Mouse (Mus musculus) ES-E14 (cell line): ENCODE data around the gene Pex10. TPM values are rescaled to one million over a fixed set of nuclear protein-coding genes. Genes with fewer than 3 reads are reported as not detected.

Experiments
- DNase-seq: peaks from one replicate; pipeline ENCODE4 v3.0.0-alpha.2; 2013; ENCODE audit warnings: low read depth, low spot score
- H3K27ac ChIP-seq: 2 replicates; pipeline ENCODE4 v1.5.1; 2012; ENCODE audit warnings: low read depth, mild to moderate bottlenecking, low read length, moderate library complexity, mixed read lengths; ENCODE audit not compliant: poor library complexity, insufficient read depth, severe bottlenecking
- H3K36me3 ChIP-seq: 2 replicates; pipeline ENCODE4 v1.6.1; 2012; ENCODE audit warnings: mild to moderate bottlenecking, low read length, moderate library complexity, mixed read lengths; ENCODE audit not compliant: control insufficient read depth, poor library complexity, insufficient read depth, severe bottlenecking
- H3K4me1 ChIP-seq, 2 experiments: fragments of 150-350 bp in 1 of 2; sonication (generic) in 1 of 2; 2 replicates each; pipeline ENCODE4 v1.6.1; 2012; ENCODE audit warnings: low read length in 2 of 2, mild to moderate bottlenecking in 1 of 2, mixed read lengths in 1 of 2; ENCODE audit not compliant: control insufficient read depth in 2 of 2, insufficient read depth in 2 of 2, poor library complexity in 1 of 2
- H3K4me3 ChIP-seq, 2 experiments: fragments of 150-350 bp in 1 of 2; sonication (generic) in 1 of 2; 2 replicates each; pipeline ENCODE4 v1.5.1; 2012; ENCODE audit warnings: low read length in 2 of 2, low read depth in 1 of 2, mild to moderate bottlenecking in 1 of 2, mixed read lengths in 1 of 2; ENCODE audit not compliant: insufficient read depth in 1 of 2, poor library complexity in 1 of 2, severe bottlenecking in 1 of 2
- H3K9ac ChIP-seq: 2 replicates; pipeline ENCODE4 v1.6.1; 2012; ENCODE audit warnings: low read depth, mild to moderate bottlenecking, low read length, mixed read lengths; ENCODE audit not compliant: poor library complexity, insufficient read depth, severe bottlenecking
- H3K9me3 ChIP-seq: fragments of 150-350 bp; sonication (generic); 2 replicates; pipeline ENCODE4 v1.6.1; 2012; ENCODE audit warnings: low read depth, mild to moderate bottlenecking, low read length; ENCODE audit not compliant: control insufficient read depth, insufficient read depth
- CHD2 ChIP-seq: IDR thresholded peaks from 2 replicates; pipeline ENCODE4 v1.6.1; 2014; ENCODE audit warnings: mild to moderate bottlenecking, low read depth, low read length, inconsistent platforms
- HCFC1 ChIP-seq: IDR thresholded peaks from 2 replicates; pipeline ENCODE4 v1.6.1; 2012; ENCODE audit warnings: low read length, inconsistent platforms, borderline replicate concordance; ENCODE audit not compliant: insufficient read depth
- MAFK ChIP-seq: IDR thresholded peaks from 2 replicates; pipeline ENCODE4 v1.6.1; 2014; ENCODE audit warnings: mild to moderate bottlenecking, low read depth, low read length, inconsistent platforms; ENCODE audit not compliant: insufficient read depth
- ZC3H11A ChIP-seq: IDR thresholded peaks from 2 replicates; pipeline ENCODE4 v1.6.1; 2012; ENCODE audit warnings: low read depth, mild to moderate bottlenecking, inconsistent platforms, low read length, borderline replicate concordance
- ZNF384 ChIP-seq: IDR thresholded peaks from 2 replicates; pipeline ENCODE4 v1.6.1; 2012; ENCODE audit warnings: low read depth, low read length, inconsistent platforms
- in situ Hi-C, 2 experiments: fragments of 600-800 bp; cut with MboI; formaldehyde crosslinking; loops; one replicate each; pipeline ENCODE4 v1.15.1; 2025; ENCODE audit warnings: low sequenced_read_pairs in 2 of 2, inconsistent platforms in 1 of 2; ENCODE audit not compliant: unreplicated experiment in 2 of 2
- total RNA-seq: library from RNA; depleted of rRNA; stranded (reverse); fragments of 300-350 nt; gene quantifications from 2 replicates; pipeline ENCODE4 v1.2.3, GENCODE M21; 2012; rRNA removed

Gene Pex10
- total RNA-seq, 1 experiment, result 38.6 TPM

DNA sequence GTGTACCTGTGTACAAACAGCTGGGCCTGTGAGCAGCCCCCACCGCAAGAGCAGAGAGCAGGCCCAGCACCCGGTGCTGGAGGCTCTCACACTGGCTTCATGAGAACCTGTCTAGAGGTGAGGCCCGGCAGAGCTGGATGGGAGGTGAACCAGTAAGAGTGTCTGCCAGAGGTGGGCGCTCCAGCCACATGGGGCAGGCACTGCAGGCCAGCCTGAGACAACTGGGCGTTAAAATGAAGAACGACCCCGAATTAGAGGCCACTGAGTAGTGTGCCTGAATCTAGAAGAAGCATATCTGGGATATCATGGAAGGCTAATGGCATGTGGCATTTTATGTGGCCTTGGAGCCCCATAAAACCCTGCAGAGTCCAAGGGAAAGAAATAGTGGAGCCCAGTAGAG, 53.2 kb downstream of the Pex10 start:
- TF ChIP-seq ZC3H11A (no peak), HCFC1 (no peak), MAFK (no peak), CHD2 (no peak), ZNF384 (no peak)
- DNase-seq, result no peak
- in situ Hi-C loops, result no loop called here
- H3K9ac ChIP-seq, result no peak overlapping the region
- no peaks in the 10 kb centered on the region for H3K36me3 ChIP-seq
- peaks cover 6 to 28% of the 10 kb centered on the region in 2 experiments; a peak in 3 of 4 replicates for H3K4me1 ChIP-seq
- no peak overlapping the region for H3K4me3 ChIP-seq
- H3K9me3 ChIP-seq, result no peaks in the 10 kb centered on the region
- no peak overlapping the region for H3K27ac ChIP-seq

DNA sequence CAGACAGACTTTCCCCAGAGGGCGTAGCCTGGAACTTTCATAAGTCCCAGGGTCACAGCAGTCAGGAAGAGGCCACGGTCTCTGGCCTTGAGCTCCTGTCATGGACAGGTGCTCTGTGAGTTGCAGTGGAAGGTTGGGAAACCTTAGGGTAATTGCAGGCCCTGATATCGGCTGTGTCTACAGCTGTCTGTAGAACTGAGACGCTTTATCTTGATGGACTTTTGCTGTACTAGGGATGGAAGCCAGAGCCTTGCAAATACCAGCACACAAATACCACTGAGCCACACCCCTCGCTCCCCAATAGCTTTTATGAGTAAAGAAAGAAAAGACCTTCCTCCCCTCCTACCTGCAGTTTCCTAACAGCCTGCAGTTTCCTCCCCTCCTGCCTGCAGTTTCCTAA, 53.8 kb downstream of the Pex10 start:
- Histone ChIP-seq H3K9ac (no peak overlapping the region), H3K4me1 (peaks cover 6 to 30% of the 10 kb centered on the region in 2 experiments; a peak in 3 of 4 replicates), H3K9me3 (no peaks in the 10 kb centered on the region), H3K27ac (no peak overlapping the region), H3K36me3 (no peaks in the 10 kb centered on the region), H3K4me3 (no peak overlapping the region)
- in situ Hi-C loops, result no loop called here
- TF ChIP-seq ZC3H11A, result no peak
- TF ChIP-seq CHD2, result no peak
- TF ChIP-seq ZNF384, result no peak
- no peak for TF ChIP-seq MAFK
- TF ChIP-seq HCFC1, result no peak
- no peak for DNase-seq

DNA sequence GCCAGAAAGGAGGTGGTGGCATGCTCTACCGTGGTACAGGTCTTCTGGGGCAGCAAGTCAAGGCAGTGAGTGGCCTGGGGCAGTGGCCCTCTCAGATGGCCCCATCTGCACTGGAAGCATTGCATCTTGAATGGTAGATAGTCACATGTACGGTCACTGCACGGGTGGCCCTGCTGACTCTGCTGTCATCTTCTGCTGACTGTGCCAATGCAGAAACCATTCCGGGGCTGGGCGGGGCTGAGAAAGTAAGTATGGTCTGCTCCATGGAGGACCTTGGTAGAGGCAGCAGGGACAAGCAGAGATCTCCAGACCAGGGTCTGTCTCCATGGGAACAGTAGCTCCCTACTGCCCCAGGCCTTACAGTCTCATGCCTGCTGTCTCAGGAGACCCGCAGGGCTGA, 54.4 kb downstream of the Pex10 start:
- no peak for DNase-seq
- H3K36me3 ChIP-seq, result no peaks in the 10 kb centered on the region
- no peak overlapping the region for H3K4me3 ChIP-seq
- no peak overlapping the region for H3K9ac ChIP-seq
- H3K9me3 ChIP-seq, result no peaks in the 10 kb centered on the region
- TF ChIP-seq ZC3H11A (no peak), MAFK (no peak), HCFC1 (no peak)
- H3K4me1 ChIP-seq, result peaks cover 6 to 30% of the 10 kb centered on the region in 2 experiments; a peak in 3 of 4 replicates
- in situ Hi-C loops, result no loop called here
- no peak overlapping the region for H3K27ac ChIP-seq

Other genes starting within 250 kb of the Pex10 start
- 0.22 and 0.26 TPM in 2 replicates for gene Ttc34, start 229.6 kb upstream of the Pex10 start, total RNA-seq
- gene Mmel1, start 197.4 kb upstream of the Pex10 start, total RNA-seq, result 2.4 and 3.1 TPM in 2 replicates
- gene Fam213b, start 167.9 kb upstream of the Pex10 start, total RNA-seq, result 13.4 and 15.7 TPM in 2 replicates
- gene Tnfrsf14, start 138.5 kb upstream of the Pex10 start, total RNA-seq, result 0.53 and 0.85 TPM in 2 replicates
- 0.18 and 1.3 TPM in 2 replicates for gene Hes5, start 106.1 kb upstream of the Pex10 start, total RNA-seq
- gene Pank4, start 102.9 kb upstream of the Pex10 start, total RNA-seq, result 29.3 and 50.1 TPM in 2 replicates
- gene Plch2, start 10.2 kb upstream of the Pex10 start, total RNA-seq, result 0.94 and 2.5 TPM in 2 replicates
- 161 and 162 TPM in 2 replicates for gene Rer1, start 19.4 kb downstream of the Pex10 start, total RNA-seq
- 3.4 and 3.9 TPM in 2 replicates for gene Morn1, start 19.6 kb downstream of the Pex10 start, total RNA-seq
- 30.2 and 38.0 TPM in 2 replicates for gene Ski, start 155.6 kb downstream of the Pex10 start, total RNA-seq
- gene Faap20, start 182.8 kb downstream of the Pex10 start, total RNA-seq, result 16.4 and 17.8 TPM in 2 replicates